Mouse (Mus musculus) MEL (cell line): ENCODE results near the gene Dpysl5. TPM values are rescaled to one million over a fixed set of nuclear protein-coding genes. Genes with fewer than 3 reads are reported as not detected.

Experiments
- DNase-seq: peaks from one replicate; pipeline ENCODE4 v3.0.0; 2011; ENCODE audit warnings: low read depth, low spot score
- H3K27ac ChIP-seq: 2 replicates; pipeline ENCODE4 v1.5.1; 2012; ENCODE audit warnings: low read depth, mild to moderate bottlenecking, control low read depth, low read length, moderate library complexity; ENCODE audit not compliant: control insufficient read depth
- H3K27me3 ChIP-seq, 2 experiments: fragments of 150-350 bp in 1 of 2; sonication (generic) in 1 of 2; 2 replicates each; pipeline ENCODE4 v1.6.1; 2012; ENCODE audit warnings: low read length in 2 of 2, mild to moderate bottlenecking in 2 of 2, improper control_type of control experiment in 1 of 2, moderate library complexity in 1 of 2; ENCODE audit not compliant: insufficient read depth in 2 of 2, control insufficient read depth in 1 of 2
- H3K36me3 ChIP-seq, 2 experiments: 2 replicates each; pipeline ENCODE4 v1.6.1; 2012 to 2014; ENCODE audit warnings: low read length in 2 of 2, improper control_type of control experiment in 1 of 2, inconsistent platforms in 1 of 2, mild to moderate bottlenecking in 1 of 2; ENCODE audit not compliant: insufficient read depth in 2 of 2, control insufficient read depth in 1 of 2
- H3K4me1 ChIP-seq, 2 experiments: fragments of 150-350 bp in 1 of 2; sonication (generic) in 1 of 2; 2 replicates each; pipeline ENCODE4 v1.6.1; 2012; ENCODE audit warnings: low read length in 2 of 2, improper control_type of control experiment in 1 of 2, mild to moderate bottlenecking in 1 of 2; ENCODE audit not compliant: insufficient read depth in 2 of 2, control insufficient read depth in 1 of 2
- H3K4me3 ChIP-seq, 2 experiments: fragments of 150-350 bp in 1 of 2; sonication (generic) in 1 of 2; 2 replicates each; pipeline ENCODE4 v1.5.1; 2012; ENCODE audit warnings: low read depth in 2 of 2, low read length in 2 of 2, mild to moderate bottlenecking in 2 of 2, moderate library complexity in 2 of 2, control low read depth in 1 of 2, improper control_type of control experiment in 1 of 2; ENCODE audit not compliant: control insufficient read depth in 1 of 2, insufficient read depth in 1 of 2
- H3K79me2 ChIP-seq: 2 replicates; pipeline ENCODE4 v1.6.1; 2012; ENCODE audit warnings: mild to moderate bottlenecking, low read length, moderate library complexity; ENCODE audit not compliant: control insufficient read depth, poor library complexity, insufficient read depth
- H3K9ac ChIP-seq: 2 replicates; pipeline ENCODE4 v1.6.1; 2012; ENCODE audit warnings: low read depth, mild to moderate bottlenecking, control low read depth, low read length, moderate library complexity; ENCODE audit not compliant: control insufficient read depth, poor library complexity, severe bottlenecking
- H3K9me3 ChIP-seq: fragments of 150-350 bp; sonication (generic); replicated peaks from 2 replicates; pipeline ENCODE4 v1.6.1; 2012; ENCODE audit warnings: mild to moderate bottlenecking, low read length, improper control_type of control experiment, moderate library complexity; ENCODE audit not compliant: insufficient read depth
- CHD2 ChIP-seq: IDR thresholded peaks from 2 replicates; pipeline ENCODE4 v1.6.1; 2011; ENCODE audit warnings: low read length, improper control_type of control experiment
- CTCF ChIP-seq, 3 experiments: IDR thresholded peaks in 2 of 3; conservative IDR thresholded peaks in 1 of 3; 2 replicates each; pipeline ENCODE4 v1.5.1; 2011 to 2012; ENCODE audit warnings: low read length in 3 of 3, low read depth in 2 of 3, mild to moderate bottlenecking in 2 of 3, improper control_type of control experiment in 1 of 3, inconsistent platforms in 1 of 3, mixed read lengths in 1 of 3, moderate library complexity in 1 of 3; ENCODE audit not compliant: control insufficient read depth in 1 of 3, insufficient read depth in 1 of 3, poor library complexity in 1 of 3, severe bottlenecking in 1 of 3
- ETS1 ChIP-seq: IDR thresholded peaks from 2 replicates; pipeline ENCODE4 v1.6.1; 2012; ENCODE audit warnings: low read depth, mild to moderate bottlenecking, inconsistent platforms, low read length, improper control_type of control experiment, moderate library complexity
- JUND ChIP-seq: IDR thresholded peaks from 2 replicates; pipeline ENCODE4 v1.6.1; 2011; ENCODE audit warnings: low read depth, mild to moderate bottlenecking, improper control_type of control experiment, low read length
- MAFK ChIP-seq: IDR thresholded peaks from 2 replicates; pipeline ENCODE4 v1.6.1; 2011; ENCODE audit warnings: low read depth, mild to moderate bottlenecking, low read length, improper control_type of control experiment, borderline replicate concordance
- MAZ ChIP-seq: IDR thresholded peaks from 2 replicates; pipeline ENCODE4 v1.6.1; 2012; ENCODE audit warnings: low read depth, mild to moderate bottlenecking, inconsistent platforms, low read length, improper control_type of control experiment
- MXI1 ChIP-seq: IDR thresholded peaks from 2 replicates; pipeline ENCODE4 v1.6.1; 2011; ENCODE audit warnings: mild to moderate bottlenecking, low read depth, low read length, improper control_type of control experiment
- POLR2A ChIP-seq, 2 experiments: IDR thresholded peaks; 2 replicates each; pipeline ENCODE4 v1.6.1; 2011 to 2012; ENCODE audit warnings: low read length in 2 of 2, mild to moderate bottlenecking in 2 of 2, control low read depth in 1 of 2, improper control_type of control experiment in 1 of 2, low read depth in 1 of 2, moderate library complexity in 1 of 2; ENCODE audit not compliant: control insufficient read depth in 1 of 2, insufficient read depth in 1 of 2, poor library complexity in 1 of 2
- POLR2AphosphoS2 ChIP-seq: IDR thresholded peaks from 2 replicates; pipeline ENCODE4 v1.6.1; 2011; ENCODE audit warnings: low read length, improper control_type of control experiment
- RAD21 ChIP-seq: IDR thresholded peaks from 2 replicates; pipeline ENCODE4 v1.6.1; 2011; ENCODE audit warnings: mild to moderate bottlenecking, low read depth, low read length, improper control_type of control experiment
- RCOR1 ChIP-seq: IDR thresholded peaks from 2 replicates; pipeline ENCODE4 v1.6.1; 2012; ENCODE audit warnings: low read depth, mild to moderate bottlenecking, inconsistent platforms, low read length, improper control_type of control experiment
- SIN3A ChIP-seq: IDR thresholded peaks from 2 replicates; pipeline ENCODE4 v1.6.1; 2012; ENCODE audit warnings: low read length, improper control_type of control experiment, inconsistent platforms
- SMC3 ChIP-seq: IDR thresholded peaks from 2 replicates; pipeline ENCODE4 v1.6.1; 2011; ENCODE audit warnings: low read depth, low read length, improper control_type of control experiment
- TCF12 ChIP-seq: IDR thresholded peaks from 2 replicates; pipeline ENCODE4 v1.6.1; 2014; ENCODE audit warnings: low read depth, mild to moderate bottlenecking, inconsistent platforms, low read length, improper control_type of control experiment, moderate library complexity
- UBTF ChIP-seq: IDR thresholded peaks from 2 replicates; pipeline ENCODE4 v1.6.1; 2012; ENCODE audit warnings: low read depth, mild to moderate bottlenecking, inconsistent platforms, low read length, improper control_type of control experiment, moderate library complexity, borderline replicate concordance; ENCODE audit not compliant: insufficient read depth
- USF2 ChIP-seq, 2 experiments: IDR thresholded peaks; 2 replicates each; pipeline ENCODE4 v1.6.1; 2011 to 2012; ENCODE audit warnings: improper control_type of control experiment in 2 of 2, low read length in 2 of 2, borderline replicate concordance in 1 of 2, inconsistent platforms in 1 of 2, low read depth in 1 of 2, mild to moderate bottlenecking in 1 of 2; ENCODE audit not compliant: insufficient read depth in 1 of 2
- ZC3H11A ChIP-seq: IDR thresholded peaks from 2 replicates; pipeline ENCODE4 v1.6.1; 2012; ENCODE audit warnings: low read depth, mild to moderate bottlenecking, inconsistent platforms, low read length, improper control_type of control experiment
- ZNF384 ChIP-seq: IDR thresholded peaks from 2 replicates; pipeline ENCODE4 v1.6.1; 2012; ENCODE audit warnings: low read depth, mild to moderate bottlenecking, inconsistent platforms, low read length, improper control_type of control experiment
- polyA plus RNA-seq, 2 experiments: library from polyadenylated mRNA; stranded (reverse) in 1 of 2; unstranded in 1 of 2; fragments of >175 nt in 1 of 2; fragments of >200 nt in 1 of 2; gene quantifications; 2 replicates each; pipeline versions ENCODE4 v1.2.1 to v1.2.4; 2012; ENCODE audit warnings: low replicate concordance in 2 of 2, low read depth in 1 of 2; ENCODE audit not compliant: insufficient read length in 2 of 2, insufficient read depth in 1 of 2, missing spikeins in 1 of 2
- total RNA-seq: library from RNA; depleted of rRNA; stranded (reverse); fragments of 300-350 nt; gene quantifications from 2 replicates; pipeline ENCODE4 v1.2.3, GENCODE M21; 2012

Dpysl5 gene
- total and polyA plus RNA-seq, 3 experiments = not detected

- no peak overlapping the region for H3K27ac ChIP-seq
- H3K9me3 ChIP-seq = no peaks in the 10 kb centered on the region
- H3K36me3 ChIP-seq = peaks cover 0 to 2% of the 10 kb centered on the region in 2 experiments; a peak in 2 of 4 replicates
- TF ChIP-seq ETS1 (peak; percentile 25; the same call in 1 of the 2 replicates), POLR2A (IDR thresholded peaks at IDR 0.05; ENCODE audit: control insufficient read depth in 1 of 2, insufficient read depth in 1 of 2, low read depth in 1 of 2, low read length in 2 of 2, poor library complexity in 1 of 2) (no peak)
- TF ChIP-seq, all 39 proteins: peak for 1
- no peak overlapping the region for H3K9ac ChIP-seq
- peaks cover 12 to 29% of the 10 kb centered on the region in 2 experiments for H3K27me3 ChIP-seq
- no peaks in the 10 kb centered on the region for H3K79me2 ChIP-seq
- peaks cover 10 to 15% of the 10 kb centered on the region in 2 experiments for H3K4me1 ChIP-seq
- H3K4me3 ChIP-seq = no peak overlapping the region; a peak in 1 of 4 replicates
- peak; percentile 66 for DNase-seq
These were observed 9.5 kb upstream of the Dpysl5 start for GRCm38 (mm10) chr5:30701866-30702265.

- Histone ChIP-seq H3K9ac (no peak overlapping the region), H3K79me2 (no peaks in the 10 kb centered on the region), H3K9me3 (no peaks in the 10 kb centered on the region), H3K36me3 (no peaks in the 10 kb centered on the region), H3K4me1 (no peaks in the 10 kb centered on the region), H3K27ac (no peak overlapping the region), H3K27me3 (peaks cover 14 to 31% of the 10 kb centered on the region in 2 experiments), H3K4me3 (no peak overlapping the region)
- peak; percentile 87 for DNase-seq
- peak; percentile 78 to 94 (median 81) for TF ChIP-seq CTCF (IDR thresholded peaks at IDR 0.05 in 2 of 3, conservative IDR thresholded peaks at IDR 0.05 in 1 of 3; ENCODE audit: control insufficient read depth in 1 of 3, insufficient read depth in 1 of 3, low read depth in 2 of 3, low read length in 3 of 3, poor library complexity in 1 of 3, severe bottlenecking in 1 of 3)
- no peak for TF ChIP-seq SIN3A
- no peak for TF ChIP-seq USF2 (IDR thresholded peaks at IDR 0.05; ENCODE audit: borderline replicate concordance in 1 of 2, insufficient read depth in 1 of 2, low read depth in 1 of 2, low read length in 2 of 2)
- TF ChIP-seq ZNF384 = peak; percentile 81
- TF ChIP-seq CHD2 = no peak
- no peak for TF ChIP-seq MXI1
- 0 out of 2 replicates have a peak, but pooled peaks have one; percentile 19 for TF ChIP-seq RCOR1
- peak; percentile 64 for TF ChIP-seq SMC3
- no peak for TF ChIP-seq UBTF
- peak; percentile 56; the same call in 1 of the 2 replicates for TF ChIP-seq MAZ
- TF ChIP-seq TCF12 = no peak
- peak; percentile 79 for TF ChIP-seq RAD21
- no peak for TF ChIP-seq POLR2AphosphoS2
- TF ChIP-seq ZC3H11A = peak; percentile 74
- TF ChIP-seq JUND = no peak
- TF ChIP-seq MAFK = no peak
These were observed 1.5 kb upstream of the Dpysl5 start for GRCm38 (mm10) chr5:30709744-30710383.
